Mouse (Mus musculus): ENCODE results near the gene Snx9. TPM values are rescaled to one million over a fixed set of nuclear protein-coding genes. Genes with fewer than 3 reads are reported as not detected.

The Snx9 gene
- total and polyA plus RNA-seq, 2 experiments: 19.7 to 30.5 TPM

DNA sequence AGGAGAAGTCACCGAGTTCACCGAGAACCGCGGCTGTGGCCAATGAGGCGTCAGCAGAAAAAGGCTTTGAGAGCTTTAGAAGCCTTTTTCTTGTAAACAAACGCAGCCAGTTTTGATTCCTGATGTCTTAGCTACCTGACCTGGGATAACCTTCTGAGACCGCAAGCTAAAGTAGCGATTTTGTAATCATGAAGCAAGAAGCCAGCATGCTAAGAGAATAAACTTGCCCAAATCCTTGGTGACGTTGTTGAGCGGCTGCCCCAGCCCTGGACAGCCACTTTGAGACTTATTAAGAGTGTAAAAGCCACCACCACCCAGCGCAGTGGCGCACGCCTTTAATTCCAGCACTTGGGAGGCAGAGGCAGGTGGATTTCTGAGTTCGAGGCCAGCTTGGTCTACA is 95.1 kb downstream of the Snx9 start:
- Histone ChIP-seq H3K79me2 (ENCODE audit: control insufficient read depth, insufficient read depth, low read length) (no peaks in the 10 kb centered on the region), H3K27ac (replicated peaks; ENCODE audit: insufficient read depth, low read depth, low read length) (no peak overlapping the region), H3K9ac (ENCODE audit: low read depth, low read length) (no peak overlapping the region), H3K27me3 (ENCODE audit: control insufficient read depth, insufficient read depth, low read length) (no peaks in the 10 kb centered on the region), H3K4me3 (ENCODE audit: insufficient read depth, low read depth, low read length) (no peak overlapping the region), H3K4me1 (ENCODE audit: control insufficient read depth, insufficient read depth, low read length) (peaks cover 3% of the 10 kb centered on the region), H3K36me3 (ENCODE audit: control insufficient read depth, insufficient read depth, low read length) (no peaks in the 10 kb centered on the region)
- WGBS: 82% methylated on average over 14 of the region's 14 CpGs
- no peak for TF ChIP-seq POLR2A (IDR thresholded peaks at IDR 0.05; ENCODE audit: extremely low read depth, insufficient read depth, low read length)
- TF ChIP-seq CTCF (IDR thresholded peaks at IDR 0.05; ENCODE audit: low read depth, low read length): no peak
- DNase-seq (ENCODE audit: extremely low read depth, low read depth, low spot score): peak; percentile 47

DNA sequence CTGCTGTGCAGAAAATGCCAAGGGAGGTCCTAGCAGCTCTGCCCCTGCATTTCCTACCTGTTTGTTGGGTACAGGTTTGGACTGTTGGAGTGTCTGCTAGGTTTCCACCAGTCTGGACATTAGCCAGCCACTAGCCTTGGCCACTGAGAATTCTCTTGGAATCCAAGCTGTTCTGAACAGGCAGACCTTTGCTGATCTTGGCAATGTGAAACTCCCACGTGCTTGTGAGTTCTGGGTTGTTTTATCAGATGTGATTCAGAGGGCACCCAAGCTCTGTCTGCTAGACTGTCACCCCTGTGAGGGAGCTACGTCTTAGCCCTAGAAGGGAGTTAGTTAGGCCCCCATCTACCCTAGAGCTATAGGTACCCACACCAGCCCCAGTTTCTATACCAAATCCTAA is 96.3 kb downstream of the Snx9 start:
- DNase-seq (ENCODE audit: extremely low read depth, low read depth, low spot score): peak; percentile 74
- peaks cover 3% of the 10 kb centered on the region for H3K4me1 ChIP-seq (ENCODE audit: control insufficient read depth, insufficient read depth, low read length)
- WGBS: 25% methylated on average over 2 of the region's 2 CpGs
- H3K4me3 ChIP-seq (ENCODE audit: insufficient read depth, low read depth, low read length): no peak overlapping the region
- TF ChIP-seq POLR2A (IDR thresholded peaks at IDR 0.05; ENCODE audit: extremely low read depth, insufficient read depth, low read length): no peak
- no peak for TF ChIP-seq CTCF (IDR thresholded peaks at IDR 0.05; ENCODE audit: low read depth, low read length)
- no peaks in the 10 kb centered on the region for H3K36me3 ChIP-seq (ENCODE audit: control insufficient read depth, insufficient read depth, low read length)
- H3K27ac ChIP-seq (replicated peaks; ENCODE audit: insufficient read depth, low read depth, low read length): no peak overlapping the region
- H3K79me2 ChIP-seq (ENCODE audit: control insufficient read depth, insufficient read depth, low read length): no peaks in the 10 kb centered on the region
- no peaks in the 10 kb centered on the region for H3K27me3 ChIP-seq (ENCODE audit: control insufficient read depth, insufficient read depth, low read length)
- no peak overlapping the region for H3K9ac ChIP-seq (ENCODE audit: low read depth, low read length)

DNA sequence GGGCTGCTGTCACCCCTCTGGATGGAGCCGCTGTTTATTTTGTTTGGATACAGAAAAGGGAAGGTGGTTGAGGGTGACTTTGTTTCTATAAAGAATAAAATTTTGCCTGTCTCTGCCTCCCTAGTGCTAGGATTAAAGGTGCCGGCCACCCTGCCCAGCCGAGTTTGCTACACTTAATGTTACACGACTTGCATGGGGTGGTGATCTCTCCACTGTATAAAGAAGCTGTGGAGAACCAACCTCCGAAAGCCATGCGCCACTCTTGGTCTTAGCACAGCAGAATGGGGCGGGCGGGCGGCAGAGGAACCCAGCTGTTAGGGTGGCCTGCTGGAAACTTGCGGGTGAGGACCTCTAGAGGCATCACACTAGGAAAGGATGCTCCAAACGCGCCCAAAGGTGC is 98.7 kb downstream of the Snx9 start:
- H3K36me3 ChIP-seq (ENCODE audit: control insufficient read depth, insufficient read depth, low read length): no peaks in the 10 kb centered on the region
- H3K27ac ChIP-seq (replicated peaks; ENCODE audit: insufficient read depth, low read depth, low read length): no peak overlapping the region
- no peak for DNase-seq (ENCODE audit: extremely low read depth, low read depth, low spot score)
- no peaks in the 10 kb centered on the region for H3K79me2 ChIP-seq (ENCODE audit: control insufficient read depth, insufficient read depth, low read length)
- no peaks in the 10 kb centered on the region for H3K27me3 ChIP-seq (ENCODE audit: control insufficient read depth, insufficient read depth, low read length)
- H3K4me1 ChIP-seq (ENCODE audit: control insufficient read depth, insufficient read depth, low read length): no peaks in the 10 kb centered on the region
- WGBS: 89% methylated on average over 12 of the region's 12 CpGs
- H3K4me3 ChIP-seq (ENCODE audit: insufficient read depth, low read depth, low read length): no peak overlapping the region
- H3K9ac ChIP-seq (ENCODE audit: low read depth, low read length): no peak overlapping the region
- TF ChIP-seq POLR2A (IDR thresholded peaks at IDR 0.05; ENCODE audit: extremely low read depth, insufficient read depth, low read length): no peak
- no peak for TF ChIP-seq CTCF (IDR thresholded peaks at IDR 0.05; ENCODE audit: low read depth, low read length)

GRCm38 (mm10) chr17:5940792-5941191 is 99.7 kb downstream of the Snx9 start:
- Histone ChIP-seq H3K27ac (replicated peaks; ENCODE audit: insufficient read depth, low read depth, low read length) (no peak overlapping the region), H3K9ac (ENCODE audit: low read depth, low read length) (peak overlapping the region; percentile 64), H3K4me3 (ENCODE audit: insufficient read depth, low read depth, low read length) (peak overlapping the region; percentile 96), H3K27me3 (ENCODE audit: control insufficient read depth, insufficient read depth, low read length) (no peaks in the 10 kb centered on the region), H3K79me2 (ENCODE audit: control insufficient read depth, insufficient read depth, low read length) (no peaks in the 10 kb centered on the region), H3K36me3 (ENCODE audit: control insufficient read depth, insufficient read depth, low read length) (no peaks in the 10 kb centered on the region), H3K4me1 (ENCODE audit: control insufficient read depth, insufficient read depth, low read length) (no peaks in the 10 kb centered on the region)
- TF ChIP-seq CTCF (IDR thresholded peaks at IDR 0.05; ENCODE audit: low read depth, low read length) (peak; percentile 82), POLR2A (IDR thresholded peaks at IDR 0.05; ENCODE audit: extremely low read depth, insufficient read depth, low read length) (no peak)
- WGBS: 3% methylated on average over 34 of the region's 38 CpGs
- peak; percentile 30 for DNase-seq (ENCODE audit: extremely low read depth, low read depth, low spot score)

DNA sequence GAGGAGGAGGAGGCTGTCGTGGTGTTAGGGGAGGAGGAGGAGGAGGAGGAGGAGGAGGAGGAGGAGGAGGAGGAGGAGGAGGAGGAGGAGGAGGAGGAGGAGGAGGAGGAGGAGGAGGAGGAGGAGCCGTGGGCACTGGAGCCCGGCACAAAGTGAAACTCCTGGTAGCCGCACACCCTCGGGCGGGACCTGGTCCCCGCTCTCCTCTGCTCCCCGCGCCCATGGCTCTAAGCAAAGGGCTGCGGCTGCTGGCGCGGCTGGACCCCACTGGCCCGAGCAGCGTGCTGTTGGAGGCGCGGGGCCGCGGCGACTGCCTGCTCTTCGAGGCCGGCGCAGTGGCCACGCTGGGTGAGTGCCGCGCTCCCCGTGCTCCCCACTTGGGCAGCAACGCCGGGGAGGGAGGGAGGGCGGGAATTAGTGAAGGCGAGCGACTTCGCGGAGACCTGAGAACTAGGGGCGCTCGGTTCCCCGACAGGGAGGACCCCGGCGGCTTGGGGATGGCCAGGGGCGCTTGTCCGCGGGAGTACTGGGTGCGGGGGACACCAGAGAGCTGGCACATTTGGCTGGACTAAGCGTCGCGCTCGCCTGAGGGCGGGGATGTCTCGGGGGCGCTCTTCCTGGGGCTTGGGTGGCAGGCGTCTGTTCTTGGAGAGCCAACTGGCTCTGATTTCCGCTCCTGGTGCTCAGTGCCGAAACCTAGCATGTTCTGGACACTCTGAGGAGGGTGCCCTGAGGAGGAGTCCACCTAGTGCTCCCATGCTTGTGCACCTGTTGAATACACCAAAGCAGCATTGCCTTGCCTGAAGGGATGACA is 100.3 kb downstream of the Snx9 start, which contains the start of gene Synj2:
TSS of gene Synj2 (plus strand) at position 51 of the 814 bp plus-strand sequence.
- DNase-seq (ENCODE audit: extremely low read depth, low read depth, low spot score): peak; percentile 38
- peak within 1 kb of the TSS; percentile 96 for H3K4me3 ChIP-seq (ENCODE audit: insufficient read depth, low read depth, low read length)
- no peaks in the 10 kb centered on the region for H3K4me1 ChIP-seq (ENCODE audit: control insufficient read depth, insufficient read depth, low read length)
- no peaks in the 10 kb centered on the region for H3K79me2 ChIP-seq (ENCODE audit: control insufficient read depth, insufficient read depth, low read length)
- no peaks in the 10 kb centered on the region for H3K27me3 ChIP-seq (ENCODE audit: control insufficient read depth, insufficient read depth, low read length)
- TF ChIP-seq POLR2A (IDR thresholded peaks at IDR 0.05; ENCODE audit: extremely low read depth, insufficient read depth, low read length) (no peak), CTCF (IDR thresholded peaks at IDR 0.05; ENCODE audit: low read depth, low read length) (no peak)
- WGBS: 1% methylated on average over 46 of the region's 52 CpGs
- H3K9ac ChIP-seq (ENCODE audit: low read depth, low read length): peak within 1 kb of the TSS; percentile 93
- H3K36me3 ChIP-seq (ENCODE audit: control insufficient read depth, insufficient read depth, low read length): no peaks in the 10 kb centered on the region
- no peak within 1 kb of the TSS for H3K27ac ChIP-seq (replicated peaks; ENCODE audit: insufficient read depth, low read depth, low read length)

- Histone ChIP-seq H3K27ac (replicated peaks; ENCODE audit: insufficient read depth, low read depth, low read length) (no peak overlapping the region), H3K4me3 (ENCODE audit: insufficient read depth, low read depth, low read length) (no peak overlapping the region)
- WGBS: 51% methylated on average over 3 of the region's 3 CpGs
These were observed 101.0 kb downstream of the Snx9 start for GRCm38 (mm10) chr17:5942156-5942555.

More at GRCm38 (mm10) chr17:5942156-5942555, 101.0 kb downstream of the Snx9 start:
- no peak overlapping the region for H3K9ac ChIP-seq (ENCODE audit: low read depth, low read length)
- no peaks in the 10 kb centered on the region for H3K79me2 ChIP-seq (ENCODE audit: control insufficient read depth, insufficient read depth, low read length)
- no peak for DNase-seq (ENCODE audit: extremely low read depth, low read depth, low spot score)
- no peaks in the 10 kb centered on the region for H3K4me1 ChIP-seq (ENCODE audit: control insufficient read depth, insufficient read depth, low read length)
- no peaks in the 10 kb centered on the region for H3K36me3 ChIP-seq (ENCODE audit: control insufficient read depth, insufficient read depth, low read length)
- TF ChIP-seq CTCF (IDR thresholded peaks at IDR 0.05; ENCODE audit: low read depth, low read length): no peak
- no peak for TF ChIP-seq POLR2A (IDR thresholded peaks at IDR 0.05; ENCODE audit: extremely low read depth, insufficient read depth, low read length)
- no peaks in the 10 kb centered on the region for H3K27me3 ChIP-seq (ENCODE audit: control insufficient read depth, insufficient read depth, low read length)
